Mouse (Mus musculus): ENCODE results near the gene Cspg4.

Gene Cspg4

DNA sequence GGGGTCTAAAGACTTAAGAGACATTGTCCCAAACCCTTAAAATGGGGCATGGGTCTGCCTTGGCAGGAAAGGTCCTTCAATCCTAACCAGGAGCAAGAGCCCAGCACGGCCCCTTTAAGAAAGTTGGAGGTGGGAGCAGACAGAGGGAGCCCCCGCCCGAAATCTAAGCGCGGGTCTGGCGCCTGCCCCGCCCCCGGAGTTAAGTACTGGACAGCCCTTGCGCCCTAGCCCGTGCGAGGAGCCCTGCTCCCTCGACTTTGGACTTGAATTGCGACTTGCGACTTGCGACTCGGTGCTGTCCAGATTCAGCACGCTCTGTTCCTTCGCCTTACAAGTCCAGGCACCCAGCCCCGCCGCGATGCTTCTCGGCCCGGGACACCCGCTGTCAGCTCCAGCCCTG, at the start of gene Cspg4:
Cspg4 (plus strand) TSS at position 202 of the 400 bp plus-strand sequence.
- peak; percentile 86 to 94 for DNase-seq

DNA sequence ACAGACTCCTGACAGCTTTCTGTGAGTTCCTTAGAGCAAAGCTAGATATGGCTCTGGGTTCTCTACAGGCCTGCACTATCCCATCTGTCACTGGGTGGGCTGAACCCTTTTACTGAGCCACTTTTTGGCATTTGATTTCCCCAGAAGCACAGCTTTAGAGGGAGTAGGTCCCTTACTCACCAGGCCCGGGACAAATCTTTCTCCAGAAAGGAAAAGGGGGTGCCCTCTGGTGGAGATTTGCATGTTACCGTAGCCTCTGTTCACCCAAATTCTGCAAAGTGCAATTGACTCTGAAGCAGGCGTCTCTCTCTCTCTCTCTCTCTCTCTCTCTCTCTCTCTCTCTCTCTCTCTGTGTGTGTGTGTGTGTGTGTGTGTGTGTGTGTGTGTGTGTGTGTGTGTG, 39.9 kb upstream of the Cspg4 start:
- peak in 1 of 2 experiments; percentile 47 for DNase-seq

DNA sequence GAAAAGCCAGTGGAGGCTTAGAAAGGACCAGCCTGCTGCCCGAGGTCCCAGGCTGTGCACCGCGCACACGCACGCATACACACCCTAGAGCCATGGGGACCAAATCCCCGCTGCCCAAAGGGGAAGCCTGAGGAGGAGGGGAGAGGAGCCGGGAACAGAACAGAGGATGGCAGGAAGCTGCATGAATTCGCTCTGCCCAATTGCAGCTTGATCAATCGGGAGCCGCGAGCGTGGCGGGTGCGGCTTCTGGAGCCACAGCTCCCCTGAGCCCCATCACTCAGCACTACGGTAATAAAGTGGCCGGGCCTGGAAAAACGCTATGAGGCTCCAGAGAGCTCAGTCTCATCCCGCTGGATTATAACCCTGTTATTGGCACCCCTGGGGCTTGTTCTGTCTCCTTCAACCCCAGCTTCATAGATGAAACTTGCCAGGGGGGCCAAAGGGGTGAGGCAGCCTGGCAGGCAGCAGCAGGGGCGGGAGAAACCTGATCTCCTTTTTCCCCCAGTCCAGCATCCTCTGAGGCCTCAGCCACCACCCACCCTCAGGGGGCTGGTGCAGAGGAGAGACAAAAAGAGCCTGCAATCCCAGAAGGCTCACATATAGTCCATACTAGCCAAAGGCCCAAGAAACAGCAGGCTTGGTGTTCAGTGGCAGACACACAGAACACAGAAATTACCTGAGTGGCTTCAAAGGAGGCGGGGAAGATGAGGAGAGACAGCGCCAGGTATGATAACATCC, 39.2 kb upstream of the Cspg4 start:
- DNase-seq: no peak

DNA sequence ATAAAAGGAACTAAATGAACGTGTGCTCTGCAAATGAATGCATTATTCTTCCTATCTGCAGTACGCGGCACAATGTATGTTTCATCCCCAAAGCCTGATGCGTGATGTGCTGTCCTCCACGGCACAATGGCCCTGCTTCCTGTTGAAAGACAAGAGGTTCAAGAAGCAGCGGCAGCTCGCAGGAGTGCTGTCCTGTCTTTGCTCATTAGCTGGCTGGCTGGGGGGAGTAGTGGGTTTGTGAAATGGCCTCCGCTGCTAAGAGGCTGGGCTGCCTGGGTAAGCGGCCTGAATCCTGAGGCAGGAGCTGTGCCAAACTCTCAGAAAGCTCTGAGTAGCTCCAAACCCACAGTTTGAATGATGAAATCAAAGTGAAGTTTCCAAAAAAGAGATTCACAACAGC, 36.7 kb upstream of the Cspg4 start:
- no peak for DNase-seq

DNA sequence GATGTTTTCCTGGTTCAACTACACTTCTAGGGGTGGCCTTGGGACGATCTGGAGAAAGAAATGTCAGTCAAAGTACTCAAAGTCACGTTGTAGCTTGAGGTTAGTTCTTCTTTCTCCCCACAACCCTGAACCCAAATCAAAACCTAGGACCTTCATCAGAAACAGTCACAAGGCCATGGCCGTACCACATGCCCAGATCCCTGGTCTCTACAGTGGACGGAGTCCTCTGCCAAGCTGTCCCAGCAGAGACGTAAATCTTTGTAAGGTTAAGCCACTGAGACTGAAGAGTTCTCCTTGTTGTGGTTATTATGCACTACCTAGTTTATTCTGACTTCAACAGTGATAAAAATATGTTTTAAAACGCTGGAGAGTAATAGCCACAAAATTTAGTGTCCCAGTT, 36.0 kb upstream of the Cspg4 start:
- DNase-seq: no peak

DNA sequence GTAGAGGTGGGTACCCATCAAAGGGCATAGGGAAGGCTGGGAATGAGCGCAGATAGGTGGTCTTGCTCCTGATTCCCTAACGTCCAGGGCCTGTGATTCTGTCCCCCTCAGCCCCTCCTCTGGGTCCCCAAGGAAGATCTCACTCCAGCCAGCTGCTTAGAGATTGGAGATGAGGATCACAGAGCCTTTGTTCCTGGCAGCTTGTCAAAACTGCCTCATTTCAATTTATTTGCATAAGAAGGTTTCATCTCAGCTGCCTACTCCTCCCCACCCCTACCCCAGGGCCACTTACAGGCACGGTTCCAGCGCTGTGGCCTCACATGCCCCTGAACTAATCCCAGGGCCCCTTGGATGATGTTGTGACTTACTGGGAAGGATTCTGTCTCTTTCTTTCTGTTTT, 34.7 kb upstream of the Cspg4 start:
- DNase-seq: peak; percentile 21 to 54

DNA sequence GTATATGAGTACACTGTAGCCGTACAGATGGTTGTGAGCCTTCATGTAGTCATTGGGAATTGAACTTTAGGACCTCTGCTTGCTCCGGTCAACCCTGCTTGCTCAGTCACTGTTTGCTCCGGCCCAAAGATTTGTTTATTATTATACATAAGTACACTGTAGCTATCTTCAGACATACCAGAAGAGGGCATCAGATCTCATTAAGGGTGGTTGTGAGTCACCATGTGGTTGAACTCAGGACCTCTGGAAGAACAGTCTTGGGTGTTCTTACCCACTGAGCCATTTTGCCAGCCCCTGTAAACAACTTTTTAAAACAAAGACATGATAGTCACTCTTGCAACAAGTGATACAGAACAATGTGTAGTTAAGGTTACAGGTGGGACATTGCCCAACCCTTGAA, 32.9 kb upstream of the Cspg4 start:
- no peak for DNase-seq

DNA sequence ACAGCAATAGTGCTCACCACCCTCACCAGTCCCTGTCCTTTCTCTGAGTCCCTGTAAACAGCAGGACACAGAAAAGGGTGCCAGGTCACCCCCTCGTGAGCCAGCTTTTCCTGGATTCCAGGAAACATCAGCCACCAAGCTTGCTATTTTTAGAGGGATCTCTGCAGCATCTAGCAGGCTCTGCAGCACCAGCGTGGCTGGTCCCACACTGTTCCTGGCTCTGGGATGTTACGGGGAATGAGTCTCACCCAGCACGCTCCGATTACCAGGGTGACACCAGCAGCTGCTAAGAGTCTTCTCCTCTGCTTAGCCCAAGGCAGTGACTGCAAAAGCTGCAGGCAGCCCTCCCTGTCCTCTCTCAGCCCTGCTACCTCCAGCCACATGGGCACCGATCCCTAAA, 31.9 kb upstream of the Cspg4 start:
- DNase-seq: peak; percentile 10 to 47

DNA sequence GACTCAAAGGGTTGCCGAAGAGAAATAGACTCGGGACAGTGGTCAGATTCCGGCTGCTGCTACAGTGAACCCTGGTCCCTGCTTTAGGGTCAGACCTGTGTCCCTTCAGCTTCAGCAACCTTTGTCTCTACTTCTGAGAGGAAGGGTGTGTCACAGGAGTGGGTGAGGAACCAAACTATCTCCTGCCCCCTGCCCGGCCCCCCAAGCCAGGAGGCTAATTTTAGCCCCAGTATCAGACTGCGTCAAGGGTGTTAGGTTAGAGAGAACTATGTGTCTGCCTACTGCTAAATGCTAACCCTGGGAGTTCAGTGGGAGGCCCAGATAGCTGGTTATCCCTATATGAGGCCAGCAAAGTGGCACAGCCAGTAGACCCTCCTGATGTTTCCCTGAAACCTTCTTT, 29.7 kb upstream of the Cspg4 start:
- DNase-seq: no peak

DNA sequence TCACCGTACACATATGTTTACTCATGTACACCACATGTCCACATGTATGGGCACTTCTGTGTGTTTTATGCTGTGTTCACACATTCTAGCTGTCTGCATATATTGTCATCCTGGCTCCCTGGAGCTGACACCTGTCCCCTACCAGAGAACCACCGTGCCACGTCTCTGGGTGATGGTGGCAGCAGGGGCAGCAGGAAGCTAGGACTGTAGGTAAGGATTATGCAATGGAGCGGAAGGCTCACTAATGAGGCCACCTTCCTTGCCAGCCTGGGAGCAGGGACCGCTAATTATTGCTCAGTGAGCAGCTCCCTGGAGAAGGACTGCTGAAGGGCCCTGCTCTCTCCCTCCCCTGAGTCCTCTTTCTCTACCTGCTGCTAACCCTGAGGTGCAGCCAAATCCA, 24.1 kb upstream of the Cspg4 start:
- no peak for DNase-seq

DNA sequence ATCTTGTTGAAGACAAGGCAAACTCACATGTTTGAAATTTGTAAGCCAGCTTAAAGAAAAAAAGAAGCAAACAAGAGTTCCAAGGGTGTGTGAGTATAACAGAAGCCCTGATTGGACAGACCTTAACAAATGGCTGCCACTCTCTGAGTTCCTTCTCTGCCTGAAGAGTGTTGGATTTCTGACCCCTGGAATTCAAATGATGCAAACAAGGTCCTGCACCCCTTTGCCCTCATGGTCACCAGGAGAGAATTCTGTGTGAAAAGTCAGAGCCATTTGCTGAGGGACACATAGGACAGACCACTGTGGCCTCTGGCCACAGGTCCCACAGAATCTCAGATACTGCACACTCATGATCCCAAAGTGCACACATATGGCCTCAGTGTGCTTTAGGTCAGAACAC, 23.0 kb upstream of the Cspg4 start:
- DNase-seq: no peak

DNA sequence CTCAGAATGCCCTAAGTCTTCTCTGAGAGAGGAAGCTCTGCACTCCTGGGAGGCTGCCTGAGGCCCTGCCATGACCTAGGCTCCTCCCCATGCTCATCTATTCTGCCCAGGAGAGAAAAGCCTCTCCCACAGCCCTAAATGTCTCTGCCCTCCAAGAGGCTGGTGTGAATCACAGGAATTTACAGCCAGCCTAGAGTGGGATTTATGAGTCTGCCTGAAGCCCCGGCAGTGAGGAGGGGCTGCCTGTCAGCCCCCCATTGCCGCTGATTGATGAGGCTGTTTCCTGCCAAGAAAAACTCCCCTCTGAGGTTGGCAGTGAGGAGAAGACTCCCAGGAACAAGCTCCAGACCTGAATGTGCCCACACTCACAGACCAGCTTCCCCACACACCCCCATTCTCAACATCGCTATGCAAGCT, 22.5 kb upstream of the Cspg4 start:
- DNase-seq: no peak

DNA sequence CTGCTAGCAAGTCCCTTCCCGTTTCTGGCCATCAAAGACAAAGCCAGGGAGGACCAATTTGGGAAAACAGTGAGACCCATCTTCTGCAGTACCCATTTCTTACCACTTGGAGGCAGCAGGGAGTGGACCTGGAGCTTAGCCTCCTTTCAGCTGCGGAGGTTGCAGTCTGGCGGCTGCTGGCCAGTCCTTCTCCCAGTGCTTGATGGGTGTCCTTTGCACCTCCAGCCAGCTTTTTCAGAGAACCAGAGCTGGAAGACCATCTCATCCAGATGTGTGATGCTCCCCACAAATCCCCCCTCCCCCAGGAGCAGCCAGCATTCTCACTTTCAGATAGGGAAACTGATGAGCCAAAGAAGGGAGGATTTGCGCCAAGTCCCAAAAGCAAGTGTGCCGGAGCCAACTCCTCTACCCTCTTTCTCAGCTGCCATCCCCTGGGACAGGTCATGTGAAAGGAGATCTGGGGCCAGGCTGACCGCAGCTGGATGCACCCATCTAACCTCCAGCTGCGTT, 21.1 kb upstream of the Cspg4 start:
- DNase-seq: peak; percentile 73 to 84

DNA sequence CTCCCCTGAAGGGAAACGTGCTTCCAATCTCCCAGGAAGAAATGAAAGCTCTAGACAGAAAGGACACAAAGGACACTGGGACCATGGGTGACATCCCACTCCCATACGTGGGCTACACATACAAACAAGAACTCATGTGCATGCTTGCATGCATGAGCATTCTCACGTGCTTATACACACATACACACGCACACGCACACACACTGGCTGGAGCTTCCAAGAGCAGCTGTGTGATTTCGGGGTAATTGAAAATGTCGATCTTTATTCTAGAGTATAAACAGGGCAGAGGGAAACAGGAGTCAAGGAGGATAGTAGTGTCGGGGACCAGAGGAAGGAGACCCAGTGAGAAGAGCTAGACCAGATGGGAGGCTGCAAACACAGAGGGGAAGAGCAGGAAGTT, 20.2 kb upstream of the Cspg4 start:
- no peak for DNase-seq

DNA sequence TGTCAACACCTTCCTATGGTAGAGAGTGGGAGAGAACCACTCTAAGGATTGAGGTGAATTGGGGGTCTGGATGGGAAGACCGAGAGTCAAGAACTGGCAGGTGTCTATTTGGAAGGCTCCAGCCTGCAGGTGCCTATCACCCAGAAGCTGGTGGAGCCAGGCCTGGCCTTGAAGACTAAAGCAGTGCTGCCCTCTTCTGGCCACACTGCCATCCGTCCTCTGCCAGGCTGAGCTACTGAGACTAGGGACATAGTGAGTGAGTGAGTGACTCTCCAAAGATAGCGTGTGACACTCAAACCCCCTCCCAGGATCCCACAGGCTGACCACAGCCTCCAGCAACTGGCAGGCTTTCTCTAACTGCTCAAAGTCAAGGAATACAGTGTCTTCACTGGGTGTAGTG, 17.3 kb upstream of the Cspg4 start:
- DNase-seq: peak; percentile 79 to 87

DNA sequence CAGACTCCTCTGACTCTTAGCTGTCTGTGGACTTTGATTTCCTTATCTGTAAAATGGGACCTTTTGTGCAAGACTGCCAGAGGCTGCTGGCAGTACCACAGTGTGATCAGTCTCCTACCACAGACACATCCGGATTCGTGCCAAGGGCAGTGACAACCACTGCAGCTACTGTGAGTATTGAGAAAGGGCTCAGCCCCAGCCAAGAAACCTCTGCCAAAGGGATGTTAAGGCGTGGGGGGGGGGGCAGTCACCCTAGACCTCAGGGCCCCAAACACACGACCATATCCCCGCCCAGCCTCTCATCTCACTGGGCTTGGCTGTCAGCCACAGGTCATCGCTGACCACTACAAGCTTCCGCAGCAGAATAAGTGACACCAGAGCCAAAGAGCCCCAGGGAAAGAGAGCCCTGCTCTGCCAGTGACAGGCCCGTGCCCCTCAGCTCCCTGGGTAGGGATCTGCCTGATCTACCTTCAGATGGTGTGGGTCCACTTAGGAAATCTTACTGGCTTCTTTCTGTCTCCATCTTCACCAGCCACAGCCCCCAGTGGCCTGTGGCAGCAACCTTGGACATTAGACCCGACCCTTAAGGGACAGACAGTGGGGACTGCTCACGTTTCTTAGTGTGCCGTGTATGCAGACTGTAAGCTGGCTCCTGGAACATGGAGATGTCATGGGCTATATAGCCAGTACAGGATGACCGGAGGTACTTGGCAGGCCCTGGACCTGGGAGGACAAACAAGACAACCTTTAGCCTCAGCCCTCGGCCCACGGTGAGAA, 14.5 kb upstream of the Cspg4 start:
- DNase-seq: peak; percentile 39 to 49

DNA sequence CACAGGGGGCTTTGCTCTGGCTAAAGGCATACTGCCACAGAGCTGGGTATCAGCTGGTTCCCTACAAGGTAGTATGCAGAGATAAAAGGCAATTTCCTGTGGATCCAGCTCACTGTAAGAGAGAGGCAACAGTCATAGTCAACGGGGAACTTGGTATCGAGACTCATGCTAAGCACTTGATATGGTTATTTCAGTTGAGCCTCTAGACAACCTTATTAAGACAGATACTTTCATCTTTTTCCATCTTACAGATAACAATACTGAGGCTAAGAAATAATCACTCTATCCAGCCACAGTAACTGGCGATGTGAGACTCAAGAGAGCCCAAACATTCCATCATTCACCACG, 14.0 kb upstream of the Cspg4 start:
- no peak for DNase-seq

DNA sequence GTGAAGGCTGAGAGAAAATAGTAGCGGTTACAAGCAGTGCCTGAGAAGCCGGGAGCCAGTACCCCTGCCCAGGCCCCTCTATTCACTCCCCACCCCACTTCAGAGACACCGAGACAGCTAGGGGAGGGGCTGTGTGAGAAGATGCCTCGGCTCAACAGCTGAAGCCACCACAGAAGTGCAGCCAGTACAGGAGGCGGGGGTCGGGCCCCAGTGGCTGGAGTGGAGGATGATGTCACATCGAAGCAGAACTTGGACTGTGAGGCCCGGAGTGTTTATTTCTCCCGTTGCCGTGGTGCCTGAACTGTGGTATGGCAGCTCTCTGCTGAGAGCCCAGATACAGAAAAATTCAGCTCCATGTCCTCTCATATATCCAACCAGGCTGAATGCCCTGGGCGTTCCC, 13.1 kb upstream of the Cspg4 start:
- DNase-seq: no peak

DNA sequence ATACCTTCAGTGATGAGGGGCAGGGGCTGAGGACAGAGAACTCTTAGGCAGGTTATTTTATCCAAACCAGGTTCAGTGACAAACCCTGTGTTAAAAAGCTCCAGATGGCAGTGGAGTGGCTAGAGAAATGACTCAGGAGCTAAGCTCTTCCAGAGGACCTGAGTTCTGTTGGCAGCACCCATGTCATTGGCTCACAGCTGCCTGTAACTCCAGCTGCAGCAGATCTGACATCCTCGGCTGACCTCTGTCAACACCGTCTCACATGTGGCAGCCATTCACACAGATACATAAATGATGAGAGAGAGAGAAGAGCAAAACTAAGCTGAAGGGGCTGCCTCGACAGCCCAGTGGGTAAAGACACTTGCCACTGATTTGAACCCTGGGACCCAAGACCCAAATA, 7.4 kb upstream of the Cspg4 start:
- no peak for DNase-seq

DNA sequence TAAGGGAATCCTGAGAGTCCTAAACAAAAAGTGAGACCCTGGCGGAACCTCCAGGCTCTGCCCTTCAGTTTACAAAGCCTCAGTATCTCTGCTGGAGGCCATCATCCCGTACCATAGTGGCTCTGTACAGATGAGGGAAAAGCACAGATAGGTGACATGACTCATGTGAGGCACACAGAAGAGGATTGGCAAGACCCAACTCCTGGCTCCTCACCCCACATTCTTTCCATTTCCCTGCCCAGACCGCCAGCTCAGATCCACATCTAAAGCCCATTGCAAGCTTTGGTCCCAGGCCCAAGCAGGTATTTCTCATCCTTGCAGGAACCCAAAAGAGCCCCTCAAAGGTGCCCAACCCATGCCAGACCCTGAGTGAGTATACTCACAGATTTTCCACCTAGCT, 4.8 kb upstream of the Cspg4 start:
- no peak for DNase-seq

DNA sequence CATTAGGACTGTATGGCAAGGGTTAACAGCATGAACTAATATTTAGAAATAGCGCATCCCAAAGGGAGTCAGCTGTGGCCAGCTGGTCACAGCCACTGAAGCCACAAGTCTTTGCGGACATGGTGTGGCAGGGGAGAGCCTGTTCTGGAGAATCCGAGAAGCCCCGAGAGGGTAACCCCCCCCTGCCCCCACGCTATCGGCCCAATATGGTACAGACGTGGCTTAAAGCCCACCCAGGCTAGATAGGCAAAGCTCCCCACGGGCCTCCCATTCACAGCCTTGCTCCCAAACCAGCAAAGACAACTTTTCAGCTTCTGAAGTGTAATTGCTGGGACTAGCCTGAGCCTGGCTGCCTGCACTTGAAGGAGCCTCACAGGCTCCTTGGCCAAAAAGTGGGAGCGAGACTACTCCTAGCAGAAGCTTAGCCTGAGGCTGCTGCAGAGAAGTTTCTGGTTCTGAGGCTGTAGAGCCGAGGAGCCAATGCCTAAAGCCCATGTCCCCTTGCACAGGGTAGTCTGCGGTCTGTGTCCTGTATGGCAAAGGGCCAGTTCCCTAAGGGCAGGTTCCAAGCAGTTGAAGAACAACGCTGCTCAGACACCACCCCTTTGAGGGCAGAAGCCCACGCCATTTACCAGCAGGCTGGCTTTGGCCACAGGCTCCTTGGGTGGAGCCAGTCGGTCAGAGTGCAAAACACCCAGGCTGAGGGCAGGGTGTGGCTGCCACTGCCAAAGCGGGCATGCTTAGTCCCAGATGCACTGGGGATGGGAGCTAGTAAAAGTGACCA, 4.2 kb upstream of the Cspg4 start:
- peak; percentile 39 to 83 for DNase-seq

DNA sequence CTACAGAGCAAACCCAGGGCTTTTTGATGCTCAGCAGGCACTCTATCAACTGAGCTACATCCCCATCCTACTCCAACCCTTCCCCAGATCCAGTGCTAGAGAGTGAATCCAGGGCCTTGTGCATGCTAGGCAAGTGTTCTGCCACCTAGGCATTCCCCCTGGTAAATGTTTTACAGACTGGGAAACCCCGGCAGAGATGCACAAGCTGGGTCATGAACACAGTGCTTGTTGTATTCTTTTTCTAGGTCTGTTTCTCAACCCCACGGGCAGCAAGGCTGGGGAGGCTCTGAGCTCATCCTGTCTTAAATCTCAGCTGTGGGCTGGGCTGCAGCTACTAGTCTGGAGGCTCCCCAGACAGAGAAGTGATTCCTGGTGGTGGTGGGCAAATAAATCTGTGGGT, 2.0 kb upstream of the Cspg4 start:
- DNase-seq: peak; percentile 38 to 67

DNA sequence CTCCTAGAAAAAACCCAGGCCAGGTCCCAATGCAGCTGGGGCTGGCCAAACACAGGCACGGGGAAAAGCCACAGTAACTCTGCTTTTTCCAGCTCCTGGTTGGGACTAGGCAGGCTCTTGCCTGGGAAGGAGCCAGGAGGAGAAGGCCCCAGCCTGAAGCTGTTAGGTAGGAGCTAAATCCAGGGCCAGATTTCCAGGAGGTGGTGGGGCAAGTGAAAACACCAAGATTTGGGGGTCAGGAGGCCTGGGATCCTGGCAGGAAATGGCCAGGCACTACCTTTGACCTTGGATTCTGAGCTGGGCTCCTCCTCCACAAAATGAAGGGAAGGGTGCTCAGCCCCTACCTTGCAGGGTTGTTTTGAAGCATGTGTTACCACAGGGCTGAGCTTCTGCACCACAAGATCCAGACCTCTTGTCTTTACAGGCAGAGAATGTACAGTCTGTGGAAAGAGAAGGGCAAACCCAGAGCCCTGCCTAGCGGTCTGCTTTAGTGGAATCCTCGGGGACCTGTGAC, 560 bp upstream of the Cspg4 start, which contains the start of gene Odf3l1:
Odf3l1 (minus strand) TSS at position 464 of the 514 bp plus-strand sequence.
- DNase-seq: peak; percentile 34 to 74
